ENCODE assay signal across 8 mouse cellular contexts in the genomic region with DNA sequence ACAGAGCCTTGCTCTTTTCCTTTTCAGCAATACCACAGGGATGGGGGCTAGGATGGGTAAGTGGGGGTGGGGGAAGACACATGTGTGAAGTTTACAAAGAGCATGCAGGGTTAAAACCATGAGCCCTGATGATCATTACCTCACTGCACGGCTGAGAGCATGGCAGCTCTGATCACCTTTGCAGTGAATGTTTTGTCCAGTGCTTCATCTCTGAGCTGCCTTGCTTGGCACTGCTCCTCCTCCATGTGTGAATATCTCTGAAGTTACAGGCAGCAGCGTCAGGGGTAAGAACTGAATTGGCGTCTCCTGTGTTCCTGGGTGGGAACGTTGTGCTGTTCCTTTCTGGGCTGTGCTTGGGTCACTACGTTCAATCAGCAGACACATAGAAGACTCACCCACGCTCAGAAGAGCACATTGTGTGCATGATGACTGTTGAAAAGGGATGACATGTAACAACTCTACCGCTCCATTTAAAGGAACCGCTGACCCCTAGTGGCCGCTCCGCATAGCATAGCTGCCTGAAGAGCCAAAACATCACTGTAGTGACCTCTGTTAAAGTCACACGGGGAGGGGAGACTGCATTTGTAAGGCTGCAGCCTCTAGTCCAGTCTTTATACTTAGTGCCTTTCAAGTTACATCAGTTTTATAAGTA.
DNase-seq lines count a peak whose midpoint lies in the region; ATAC-seq lines count a peak whose summit lies in the region.

No protein-coding gene starts in this region.

- peak; percentile 75 for DNase-seq in ZHBTc4 (ENCODE audit: low read depth, low spot score)
- peak; percentile 84 for DNase-seq in gastrocnemius, postnatal 14 days
- peak; percentile 67 to 82 for DNase-seq in left cerebral cortex, postnatal 10 days (ENCODE audit: extremely low spot score in 1 of 2, low spot score in 2 of 2)
- DNase-seq in mesoderm, embryonic 11.5 days (ENCODE audit: low read depth, low spot score), result peak; percentile 79
- peak; percentile 73 to 74 for DNase-seq in right cerebral cortex, postnatal 36 days (ENCODE audit: low spot score in 2 of 2)
- DNase-seq in urinary bladder, postnatal 4 days (ENCODE audit: low spot score in 2 of 2), result peak; percentile 68 to 81

- intact Hi-C loops in gastrocnemius, postnatal 14 days (cut with DNase I; ENCODE audit: low total_unique reads), result no loop called here
- intact Hi-C loops in left cerebral cortex, postnatal 10 days (cut with DNase I), result loop anchor here (2.0 kb wide), 1 partner anchor 88 kb away; a partner anchor contains a TSS

- peak; percentile 83 for ATAC-seq in common myeloid progenitor, adult 5-6 weeks (replicated peaks; ENCODE audit: low read depth, poor library complexity, severe bottlenecking)
- peak; percentile 89 for ATAC-seq in inflammation-experienced regulatory T-cells, adult 6 months

Comparison
In these comparisons a context has a peak if more than half of its experiments do, and no peak if none do; other contexts are left out.
1. Peak in every context shown above with its lines: DNase-seq and ATAC-seq.